Mouse (Mus musculus) small intestine, adult 2 months (tissue): ENCODE measurements around the gene Nr3c2. TPM values are rescaled to one million over a fixed set of nuclear protein-coding genes. Genes with fewer than 3 reads are reported as not detected.

ENCODE experiments used
- H3K27ac ChIP-seq: fragments of 200-500 bp; 2 replicates; pipeline ENCODE4 v1.5.1; 2012; ENCODE audit warnings: low read depth, low read length, control low read depth, inconsistent platforms; ENCODE audit not compliant: insufficient read depth
- H3K27me3 ChIP-seq: fragments of 200-500 bp; 2 replicates; pipeline ENCODE4 v1.6.1; 2012; ENCODE audit warnings: mild to moderate bottlenecking, moderate library complexity, low read length, inconsistent platforms; ENCODE audit not compliant: control insufficient read depth, insufficient read depth
- H3K36me3 ChIP-seq: fragments of 200-500 bp; 2 replicates; pipeline ENCODE4 v1.6.1; 2012; ENCODE audit warnings: mild to moderate bottlenecking, low read length, control low read depth, inconsistent platforms; ENCODE audit not compliant: control insufficient read depth, insufficient read depth
- H3K4me1 ChIP-seq: fragments of 200-500 bp; 2 replicates; pipeline ENCODE4 v1.6.1; 2012; ENCODE audit warnings: low read length, inconsistent platforms, mixed read lengths; ENCODE audit not compliant: control insufficient read depth, insufficient read depth, insufficient read length
- H3K4me3 ChIP-seq: fragments of 200-500 bp; 2 replicates; pipeline ENCODE4 v1.5.1; 2012; ENCODE audit warnings: low read depth, mild to moderate bottlenecking, control low read depth, inconsistent platforms, low read length, moderate library complexity
- CTCF ChIP-seq: fragments of 200-500 bp; IDR thresholded peaks from 2 replicates; pipeline ENCODE4 v1.5.1; 2012; ENCODE audit warnings: low read depth, mild to moderate bottlenecking, control low read depth, inconsistent platforms, low read length, moderate library complexity, mixed read lengths; ENCODE audit not compliant: insufficient replicate concordance, insufficient read length; ENCODE audit errors: extremely low read depth
- POLR2A ChIP-seq: fragments of 200-500 bp; IDR thresholded peaks from 2 replicates; pipeline ENCODE4 v1.6.1; 2012; ENCODE audit warnings: low read depth, mild to moderate bottlenecking, control low read depth, inconsistent platforms, low read length, moderate library complexity
- WGBS: fragments of 180-500 bp; shearing (Covaris S2); methylation state at CpG from one replicate; pipeline ENCODE4 v1.1.7; 2018; 5-methylcytosine and 5-hydroxymethylcytosine counted together
- polyA plus RNA-seq: library from polyadenylated mRNA; depleted of rRNA; stranded (reverse); fragments of >200 nt; gene quantifications from 2 replicates; pipeline ENCODE4 v1.2.3, GENCODE M21; 2012

Nr3c2 gene
- polyA plus RNA-seq, 1 experiment: 12.0 TPM

GRCm38 (mm10) chr8:77188298-77188697 lies 289.1 kb downstream of the Nr3c2 start:
- no peak for TF ChIP-seq POLR2A
- TF ChIP-seq CTCF: no peak
- Histone ChIP-seq H3K27me3 (no peaks in the 10 kb centered on the region), H3K4me1 (peaks cover 3% of the 10 kb centered on the region; the same call in 1 of the 2 replicates), H3K27ac (no peak overlapping the region), H3K4me3 (no peak overlapping the region), H3K36me3 (peaks cover 12% of the 10 kb centered on the region; the same call in 1 of the 2 replicates)
- WGBS: 80% methylated on average over 4 of the region's 4 CpGs

GRCm38 (mm10) chr8:77189318-77189717 lies 290.1 kb downstream of the Nr3c2 start:
- no peak for TF ChIP-seq POLR2A
- TF ChIP-seq CTCF: no peak
- Histone ChIP-seq H3K27ac (no peak overlapping the region), H3K4me3 (no peak overlapping the region), H3K27me3 (no peaks in the 10 kb centered on the region), H3K4me1 (peaks cover 3% of the 10 kb centered on the region; the same call in 1 of the 2 replicates), H3K36me3 (peaks cover 12% of the 10 kb centered on the region; the same call in 1 of the 2 replicates)
- 82% methylated on average over 9 of the region's 9 CpGs for WGBS

- peaks cover 12% of the 10 kb centered on the region for H3K36me3 ChIP-seq
- TF ChIP-seq CTCF (no peak), POLR2A (no peak)
- no peak overlapping the region for H3K27ac ChIP-seq
- peaks cover 3% of the 10 kb centered on the region; the same call in 1 of the 2 replicates for H3K4me1 ChIP-seq
- WGBS: 58% methylated on average over 3 of the region's 3 CpGs
- no peaks in the 10 kb centered on the region for H3K27me3 ChIP-seq
- H3K4me3 ChIP-seq: no peak overlapping the region
Measured at GRCm38 (mm10) chr8:77190393-77190792, 291.2 kb downstream of the Nr3c2 start.

- H3K27ac ChIP-seq: no peak overlapping the region
- WGBS: 74% methylated on average over 3 of the region's 3 CpGs
- no peak overlapping the region for H3K4me3 ChIP-seq
Measured at GRCm38 (mm10) chr8:77209297-77209696, 310.1 kb downstream of the Nr3c2 start.

GRCm38 (mm10) chr8:77213893-77214464 lies 314.7 kb downstream of the Nr3c2 start:
- Histone ChIP-seq H3K27me3 (no peaks in the 10 kb centered on the region), H3K4me1 (peaks cover 3% of the 10 kb centered on the region; the same call in 1 of the 2 replicates), H3K36me3 (peaks cover 25% of the 10 kb centered on the region), H3K27ac (no peak overlapping the region), H3K4me3 (no peak overlapping the region)
- TF ChIP-seq POLR2A: no peak
- no peak for TF ChIP-seq CTCF
- WGBS: 75% methylated on average over 3 of the region's 3 CpGs

More at GRCm38 (mm10) chr8:77209297-77209696, 310.1 kb downstream of the Nr3c2 start:
- H3K4me1 ChIP-seq: peaks cover 4% of the 10 kb centered on the region; the same call in 1 of the 2 replicates
- TF ChIP-seq CTCF (no peak), POLR2A (no peak)
- no peaks in the 10 kb centered on the region for H3K27me3 ChIP-seq
- peaks cover 9% of the 10 kb centered on the region for H3K36me3 ChIP-seq

- Histone ChIP-seq H3K36me3 (peaks cover 31% of the 10 kb centered on the region), H3K4me1 (peaks cover under 1% of the 10 kb centered on the region; the same call in 1 of the 2 replicates), H3K27me3 (no peaks in the 10 kb centered on the region), H3K27ac (no peak overlapping the region), H3K4me3 (no peak overlapping the region)
- no peak for TF ChIP-seq POLR2A
- 62% methylated on average over 8 of the region's 8 CpGs for WGBS
Measured at GRCm38 (mm10) chr8:77214665-77215064, 315.4 kb downstream of the Nr3c2 start.

DNA sequence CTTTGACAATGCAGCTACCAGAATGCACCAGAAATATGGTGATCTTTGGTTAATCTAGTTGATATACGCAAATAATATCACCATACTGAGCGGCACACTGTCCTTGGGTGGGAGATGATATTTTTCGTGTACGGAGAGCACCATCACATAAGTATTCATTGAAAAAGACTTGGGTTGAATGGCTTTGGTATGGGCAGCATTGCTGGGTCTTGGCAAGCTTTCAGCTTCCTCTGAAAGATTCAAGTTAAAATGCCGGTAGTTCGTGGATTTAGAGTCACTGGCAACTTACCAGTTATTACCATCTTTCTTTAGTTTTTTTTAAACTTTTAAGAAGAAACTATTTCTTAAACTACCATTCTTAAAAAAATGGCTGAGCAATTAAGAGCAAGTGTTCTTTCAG lies 315.9 kb downstream of the Nr3c2 start:
- WGBS: 81% methylated on average over 6 of the region's 6 CpGs

DNA sequence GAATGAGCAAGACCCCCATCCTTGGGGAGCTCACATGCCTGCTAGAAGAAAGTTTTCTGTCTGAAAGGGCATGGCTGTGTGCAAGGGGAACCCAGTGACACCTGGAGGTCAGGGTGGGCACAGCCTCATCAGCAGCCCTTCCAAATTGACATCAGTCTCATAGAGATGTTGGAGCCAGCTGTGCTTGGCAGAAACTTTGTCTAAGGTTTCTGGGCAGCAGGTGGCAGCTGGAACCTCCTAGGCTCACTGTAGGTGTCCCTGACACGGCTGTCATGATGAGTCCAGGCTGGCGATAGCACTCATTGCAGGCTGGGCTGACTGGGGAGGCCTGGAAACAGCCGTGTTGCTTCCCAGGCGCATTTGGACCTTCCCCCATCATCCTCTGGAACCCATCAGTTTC lies 323.9 kb downstream of the Nr3c2 start:
- Histone ChIP-seq H3K36me3 (peaks cover 16% of the 10 kb centered on the region), H3K27me3 (no peaks in the 10 kb centered on the region), H3K4me1 (no peaks in the 10 kb centered on the region), H3K27ac (no peak overlapping the region), H3K4me3 (no peak overlapping the region)
- 82% methylated on average over 4 of the region's 4 CpGs for whole genome bisulfite sequencing
- TF ChIP-seq POLR2A (no peak), CTCF (no peak)

More for the DNA sequence above, 315.9 kb downstream of the Nr3c2 start:
- H3K4me3 ChIP-seq: no peak overlapping the region
- no peak overlapping the region for H3K27ac ChIP-seq
- no peaks in the 10 kb centered on the region for H3K27me3 ChIP-seq
- H3K4me1 ChIP-seq: no peaks in the 10 kb centered on the region
- TF ChIP-seq POLR2A (no peak), CTCF (no peak)
- H3K36me3 ChIP-seq: peaks cover 31% of the 10 kb centered on the region
